Mouse (Mus musculus) adrenal gland, adult (tissue): Measurements from ENCODE around the gene Senp8.
"Not testable (repeated sequence)": the region's sequence is repeated elsewhere in the genome, so short reads cannot be mapped to it uniquely, and the experiment has no call there.

Experiments
- DNase-seq, 2 experiments: peaks; one replicate each; pipeline ENCODE4 v3.0.0; 2022 to 2023; ENCODE audit warnings: low spot score in 1 of 2; ENCODE audit not compliant: inconsistent age in 2 of 2

The Senp8 gene

GRCm38 (mm10) chr9:59750267-59751065 is at the start of gene Senp8, which contains the start of gene Myo9a:
Senp8 (minus strand) TSS chr9:59750710.
Myo9a (plus strand) TSS chr9:59750896.
- peak; percentile 100 for DNase-seq

- not testable (repeated sequence) for DNase-seq
Observed at GRCm38 (mm10) chr9:59766966-59767461, 16.5 kb upstream of the Senp8 start.

GRCm38 (mm10) chr9:59760515-59760914 is 10.0 kb upstream of the Senp8 start:
- DNase-seq = peak in 1 of 2 experiments; percentile 42

- not testable (repeated sequence) for DNase-seq
Observed at GRCm38 (mm10) chr9:59757016-59757415, 6.5 kb upstream of the Senp8 start.

- no peak for DNase-seq
Observed at GRCm38 (mm10) chr9:59755199-59755598, 4.7 kb upstream of the Senp8 start.

GRCm38 (mm10) chr9:59751966-59752365 is 1.5 kb upstream of the Senp8 start:
- DNase-seq = peak in 1 of 2 experiments; percentile 47

GRCm38 (mm10) chr9:59751066-59751581 is 614 bp upstream of the Senp8 start:
- DNase-seq = peak; percentile 95 to 99

- peak in 1 of 2 experiments; percentile 47 for DNase-seq
Observed at GRCm38 (mm10) chr9:59749581-59750265, 787 bp downstream of the Senp8 start.

- DNase-seq = peak; percentile 25 to 51
Observed at GRCm38 (mm10) chr9:59748969-59749368, 1.5 kb downstream of the Senp8 start.

- DNase-seq = no peak
Observed at GRCm38 (mm10) chr9:59748387-59748786, 2.1 kb downstream of the Senp8 start.

- DNase-seq = no peak
Observed at GRCm38 (mm10) chr9:59743903-59744302, 6.6 kb downstream of the Senp8 start.

- DNase-seq = no peak
Observed at GRCm38 (mm10) chr9:59740593-59740992, 9.9 kb downstream of the Senp8 start.

- DNase-seq = peak; percentile 11 to 40
Observed at GRCm38 (mm10) chr9:59735394-59735793, 15.1 kb downstream of the Senp8 start.

GRCm38 (mm10) chr9:59733075-59733474 is 17.4 kb downstream of the Senp8 start:
- no peak for DNase-seq

- no peak for DNase-seq
Observed at GRCm38 (mm10) chr9:59731136-59731535, 19.4 kb downstream of the Senp8 start.

- DNase-seq = no peak
Observed at GRCm38 (mm10) chr9:59727569-59728286, 22.8 kb downstream of the Senp8 start.

- no peak for DNase-seq
Observed at GRCm38 (mm10) chr9:59725515-59725914, 25.0 kb downstream of the Senp8 start.

- peak in 1 of 2 experiments; percentile 27 for DNase-seq
Observed at GRCm38 (mm10) chr9:59723791-59724442, 26.6 kb downstream of the Senp8 start.

GRCm38 (mm10) chr9:59723096-59723657 is 27.3 kb downstream of the Senp8 start:
- DNase-seq = peak; percentile 58 to 91

GRCm38 (mm10) chr9:59721144-59721543 is 29.4 kb downstream of the Senp8 start:
- DNase-seq = no peak
